Mouse (Mus musculus): ENCODE data around the gene Poln.
A peak's percentile ranks its signal among the peaks of the same experiment; 100 is the strongest.

Gene Poln

GRCm38 (mm10) chr5:34097333-34097732, 71.9 kb downstream of the Poln start:
- DNase-seq (ENCODE audit: low read depth), result peak; percentile 77

GRCm38 (mm10) chr5:34093021-34093420, 76.2 kb downstream of the Poln start:
- DNase-seq (ENCODE audit: low read depth), result no peak

DNA sequence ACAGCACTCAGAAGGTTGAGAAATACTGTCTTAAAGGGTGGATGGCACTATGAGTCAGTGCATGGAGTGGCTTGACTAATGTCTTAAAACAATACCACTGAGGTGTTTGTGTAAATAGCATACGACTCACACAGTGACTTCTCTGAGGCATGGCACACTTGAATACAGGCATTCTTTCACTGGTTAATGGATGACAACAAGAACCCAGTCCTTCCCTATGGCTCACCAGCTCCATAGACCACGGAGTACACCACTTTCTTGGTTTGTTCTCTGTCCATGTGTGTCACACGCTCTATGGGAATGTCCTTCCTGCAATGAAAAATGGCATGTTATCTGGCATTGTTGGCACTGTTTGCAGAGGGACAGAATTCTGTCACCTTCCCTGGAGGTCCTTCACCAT, 136.7 kb downstream of the Poln start:
- no peak for DNase-seq (ENCODE audit: low read depth)

DNA sequence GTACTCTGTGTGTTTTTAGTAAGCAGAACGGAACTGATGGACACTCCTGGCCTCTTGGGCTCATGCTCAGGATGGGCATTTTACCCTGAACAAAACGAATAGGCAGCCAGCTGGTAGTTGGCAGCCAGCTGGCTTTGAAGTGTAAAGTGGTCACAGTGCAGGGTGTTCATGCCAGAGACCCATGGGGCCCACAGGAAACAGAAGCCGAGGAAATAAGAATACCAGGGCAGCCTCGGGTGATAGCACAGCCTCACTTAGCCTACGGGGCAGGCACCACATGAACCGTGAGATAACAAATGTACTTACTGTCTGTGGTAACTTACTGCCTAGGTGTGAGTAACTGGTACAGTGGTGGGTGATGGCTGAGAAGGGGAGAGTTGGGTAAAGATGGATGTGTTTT, 138.2 kb downstream of the Poln start:
- no peak for DNase-seq (ENCODE audit: low read depth)

- no peak for DNase-seq (ENCODE audit: low read depth)
Measured at GRCm38 (mm10) chr5:34030101-34030500, 139.1 kb downstream of the Poln start.

DNA sequence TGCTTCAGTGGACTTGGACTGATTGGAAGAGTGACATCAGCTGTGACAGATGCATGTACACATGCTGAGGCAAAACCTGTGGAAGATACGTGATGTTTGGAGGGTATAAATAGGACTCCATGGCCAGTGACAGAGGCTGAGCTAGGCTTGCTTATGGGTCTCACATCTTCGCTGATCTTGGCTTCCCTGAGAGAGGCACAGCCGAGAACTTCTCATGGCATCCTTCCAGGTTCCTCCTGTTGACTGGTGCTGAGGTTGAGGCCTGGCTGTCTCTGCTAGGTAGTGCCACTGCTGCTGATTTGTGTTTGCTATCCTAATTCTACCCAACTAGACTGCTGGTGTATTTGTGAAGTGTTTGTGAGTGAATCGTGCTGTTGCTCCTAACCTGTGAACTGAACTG, 150.3 kb downstream of the Poln start:
- DNase-seq (ENCODE audit: low read depth), result no peak

DNA sequence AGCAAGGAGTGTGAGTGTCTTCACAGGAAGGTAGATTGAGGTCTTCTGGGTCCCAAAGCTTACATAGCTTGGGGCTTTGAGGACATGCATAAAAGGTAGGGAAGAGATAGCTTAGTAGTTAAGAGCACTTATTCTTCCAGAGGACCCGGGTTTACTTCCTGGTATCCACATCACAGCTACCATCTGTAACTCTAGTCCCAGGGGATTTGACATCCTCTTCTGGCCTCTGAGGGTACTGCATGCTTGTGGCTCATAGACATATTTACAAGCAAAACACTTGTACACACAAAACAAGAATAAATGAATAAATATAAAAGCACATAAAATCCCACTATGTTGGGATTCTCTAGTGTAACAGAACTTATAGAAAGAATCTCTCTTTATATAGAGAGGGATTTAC, 154.6 kb downstream of the Poln start:
- DNase-seq (ENCODE audit: low read depth), result peak; percentile 24

DNA sequence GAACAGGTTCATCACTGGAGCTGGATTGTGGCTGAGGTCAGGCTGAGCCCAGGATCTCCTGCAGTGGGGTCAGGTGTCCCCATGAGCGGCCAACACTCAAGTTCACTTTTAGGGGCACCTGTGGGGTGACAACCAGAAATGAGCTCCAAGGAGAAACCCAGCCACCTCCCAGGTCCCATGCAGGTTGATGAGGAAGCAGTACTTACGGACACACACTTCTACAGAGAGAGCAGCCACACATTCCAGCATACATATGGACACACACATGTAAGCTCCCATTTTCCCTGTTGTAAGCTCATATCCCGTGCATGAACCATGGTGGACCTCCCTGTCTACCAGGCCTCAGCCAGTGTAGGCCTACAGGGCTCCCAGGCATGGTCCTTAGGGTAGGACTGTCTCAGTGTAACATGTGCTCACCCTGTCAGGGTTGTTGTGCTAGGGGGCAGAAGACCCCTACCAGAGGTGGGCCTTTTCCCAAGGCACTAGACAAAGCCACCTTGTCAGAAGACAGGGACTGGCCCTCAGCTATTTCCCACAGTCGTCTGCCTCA, 161.8 kb downstream of the Poln start:
- DNase-seq (ENCODE audit: low read depth), result no peak

DNA sequence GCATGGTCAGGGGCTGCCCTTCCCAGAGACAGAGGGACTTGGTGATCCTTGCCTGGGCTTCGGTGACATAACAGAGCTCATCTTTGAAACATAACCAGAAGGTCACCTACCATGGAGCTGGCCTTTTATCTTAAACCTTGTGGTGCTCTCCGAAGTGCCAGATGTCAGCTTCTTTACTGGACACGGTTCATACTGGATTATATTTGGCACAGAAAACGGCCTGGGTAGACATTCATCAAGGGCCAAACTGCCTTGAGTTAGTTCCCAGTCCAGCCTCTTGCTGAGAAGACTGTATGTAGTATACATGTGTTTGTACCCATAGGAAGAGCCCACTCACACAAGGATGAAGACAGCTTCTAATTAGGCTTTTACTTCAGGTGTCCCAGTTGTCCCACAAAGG, 162.4 kb downstream of the Poln start:
- no peak for DNase-seq (ENCODE audit: low read depth)

GRCm38 (mm10) chr5:34004618-34005017, 164.6 kb downstream of the Poln start:
- no peak for DNase-seq (ENCODE audit: low read depth)

DNA sequence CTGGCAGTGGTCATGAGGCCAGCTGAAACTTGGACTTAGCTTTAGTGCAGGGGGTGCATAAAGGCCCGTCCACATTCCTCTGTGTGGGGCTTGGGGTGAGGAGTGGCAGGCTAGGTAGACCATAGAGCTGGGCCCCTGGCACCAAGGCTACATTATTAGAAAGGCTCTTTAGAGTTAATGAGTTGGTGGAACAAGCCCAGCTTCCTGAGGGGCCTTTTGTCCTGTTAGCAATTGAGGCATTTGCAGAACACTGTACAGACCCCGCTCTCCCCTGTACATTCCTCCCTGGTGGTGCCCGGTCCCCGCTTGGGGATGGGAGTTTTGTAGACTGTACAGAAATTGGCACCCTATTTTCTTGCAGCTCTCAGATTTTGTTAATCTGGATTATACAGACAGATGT, 166.6 kb downstream of the Poln start:
- DNase-seq (ENCODE audit: low read depth), result no peak

- no peak for DNase-seq (ENCODE audit: low read depth)
Measured at GRCm38 (mm10) chr5:34001401-34001800, 167.8 kb downstream of the Poln start.

- no peak for DNase-seq (ENCODE audit: low read depth)
Measured at GRCm38 (mm10) chr5:34000809-34001208, 168.4 kb downstream of the Poln start.

DNA sequence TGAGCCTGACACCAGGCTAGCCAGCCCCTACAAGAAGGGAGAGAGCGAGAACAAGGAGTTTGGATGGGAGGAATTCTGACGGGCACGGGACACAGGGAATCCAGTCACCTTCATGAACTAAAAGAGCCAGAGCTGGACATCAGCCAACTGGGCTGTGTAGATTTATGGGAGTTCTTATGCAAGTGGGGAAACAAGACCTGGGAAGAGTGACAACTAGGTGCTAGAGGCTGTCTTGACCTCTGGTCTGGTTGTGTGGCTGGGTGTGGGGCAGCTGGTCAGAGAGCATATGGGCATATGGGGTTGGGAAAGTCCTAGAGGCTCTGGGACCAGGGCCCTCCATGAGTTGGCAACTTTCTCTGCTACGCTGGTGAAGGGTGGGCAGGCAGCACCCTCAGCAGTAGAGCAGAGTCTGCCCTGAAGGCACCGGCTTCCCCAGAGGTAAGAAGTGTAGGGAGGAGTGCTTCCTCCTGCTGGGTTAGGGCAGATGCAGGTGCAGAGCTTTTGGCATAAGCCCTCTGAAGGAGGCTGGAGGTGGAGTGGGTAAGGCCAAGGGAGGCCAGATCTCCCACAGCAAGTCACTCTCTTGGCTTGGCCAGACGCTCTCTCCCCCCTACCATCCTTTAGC, 169.7 kb downstream of the Poln start:
- DNase-seq (ENCODE audit: low read depth), result peak; percentile 37

DNA sequence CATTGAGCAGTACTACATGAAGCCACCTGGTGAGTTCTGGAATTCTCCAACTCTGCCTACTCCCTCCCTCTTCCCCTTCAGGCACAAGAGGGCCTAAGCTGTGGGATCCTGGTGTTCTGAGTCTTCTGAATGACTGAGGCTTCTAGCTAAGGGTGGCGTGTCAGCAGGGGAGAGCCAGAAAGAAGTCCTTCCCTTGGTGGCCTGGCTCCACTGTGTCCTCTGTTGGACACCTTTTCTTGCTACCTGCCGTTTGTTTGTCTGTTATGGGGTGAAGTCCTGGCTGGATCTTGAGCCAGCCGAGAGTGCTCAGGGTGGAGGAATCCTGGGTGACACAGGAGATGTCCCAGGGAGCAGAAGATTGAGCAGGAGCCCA, 170.8 kb downstream of the Poln start:
- DNase-seq (ENCODE audit: low read depth), result no peak

- no peak for DNase-seq (ENCODE audit: low read depth)
Measured at GRCm38 (mm10) chr5:33997829-33998504, 171.3 kb downstream of the Poln start.

GRCm38 (mm10) chr5:33997051-33997741, 172.1 kb downstream of the Poln start:
- no peak for DNase-seq (ENCODE audit: low read depth)

GRCm38 (mm10) chr5:33996694-33997045, 172.6 kb downstream of the Poln start:
- DNase-seq (ENCODE audit: low read depth), result no peak

GRCm38 (mm10) chr5:33995843-33996693, 173.2 kb downstream of the Poln start, which contains the start of gene Nat8l:
TSS of gene Nat8l (plus strand) at chr5:33995984.
- no peak for DNase-seq (ENCODE audit: low read depth)

DNA sequence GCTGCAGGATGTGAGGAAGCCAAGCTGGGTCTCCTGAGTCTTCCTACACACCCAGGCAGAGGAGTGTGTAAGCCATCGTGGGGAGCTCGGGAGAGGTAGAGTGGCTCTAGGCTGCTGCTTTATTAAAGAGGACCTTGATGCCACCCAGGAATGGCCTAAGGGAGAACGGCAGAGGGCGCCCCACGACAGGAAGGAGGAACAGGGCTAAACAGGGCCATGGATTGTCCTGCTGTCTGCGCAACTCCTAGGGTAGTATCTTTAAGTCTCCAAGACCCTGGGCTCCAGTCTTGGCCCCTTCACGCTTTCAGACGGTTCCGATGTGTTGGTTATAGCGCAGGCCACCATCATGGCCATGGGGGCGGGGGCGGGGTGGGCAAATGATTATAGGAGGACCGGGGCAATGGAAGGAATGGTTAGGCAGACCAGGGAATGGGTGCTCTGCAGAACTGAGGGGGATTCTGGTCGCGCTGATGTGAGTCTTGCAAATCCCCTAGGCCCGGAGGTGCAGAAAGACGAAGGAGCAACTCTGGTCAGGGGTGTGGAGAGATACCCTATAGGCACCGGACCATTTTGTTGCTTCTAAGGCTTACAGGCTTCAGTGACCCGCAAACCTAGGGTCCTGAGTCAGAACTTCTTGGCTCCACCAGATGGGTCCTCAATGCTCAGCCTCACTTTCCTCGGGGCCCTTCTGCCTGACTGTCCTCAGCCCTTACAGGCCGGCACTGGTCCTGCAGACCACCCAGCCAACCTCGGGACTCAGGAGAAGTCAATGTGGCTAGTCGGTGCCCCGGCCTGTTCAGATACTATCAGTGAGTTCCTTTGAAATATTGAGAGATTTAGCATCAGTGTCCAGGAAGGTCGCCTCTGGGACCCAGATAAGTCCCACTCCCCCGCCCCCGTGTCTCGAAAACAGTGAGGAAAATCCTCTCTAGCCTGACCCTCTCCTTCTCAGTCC, 174.3 kb downstream of the Poln start:
- no peak for DNase-seq (ENCODE audit: low read depth)
